Mouse (Mus musculus) hindbrain, embryonic 10.5 days (tissue): ENCODE measurements around the gene Fam193a. TPM values are rescaled to one million over a fixed set of nuclear protein-coding genes. Genes with fewer than 3 reads are reported as not detected.

Experiments
- DNase-seq: peaks from one replicate; pipeline ENCODE4 v3.0.0-alpha.2; 2017; ENCODE audit warnings: low spot score
- H3K27ac ChIP-seq: fragments of 300-500 bp; sonication (generic); 2 replicates; pipeline ENCODE4 v1.5.1; 2016; ENCODE audit warnings: mild to moderate bottlenecking, moderate library complexity
- H3K27me3 ChIP-seq: fragments of 300-500 bp; sonication (generic); 2 replicates; pipeline ENCODE4 v1.6.1; 2016; ENCODE audit warnings: mild to moderate bottlenecking; ENCODE audit not compliant: poor library complexity, insufficient read depth, severe bottlenecking
- H3K36me3 ChIP-seq: fragments of 300-500 bp; sonication (generic); 2 replicates; pipeline ENCODE4 v1.6.1; 2016; ENCODE audit warnings: mild to moderate bottlenecking, moderate library complexity
- H3K4me1 ChIP-seq: fragments of 300-500 bp; sonication (generic); replicated peaks from 2 replicates; pipeline ENCODE4 v1.6.1; 2016; ENCODE audit warnings: mild to moderate bottlenecking
- H3K4me3 ChIP-seq: fragments of 300-500 bp; sonication (generic); 2 replicates; pipeline ENCODE4 v1.5.1; 2016; ENCODE audit warnings: mild to moderate bottlenecking, moderate library complexity
- H3K9me3 ChIP-seq: fragments of 300-500 bp; sonication (generic); 2 replicates; pipeline ENCODE4 v1.6.1; 2016; ENCODE audit warnings: mild to moderate bottlenecking, moderate library complexity
- WGBS: fragments of 180-500 bp; shearing (Covaris S2); methylation state at CpG from one replicate; pipeline ENCODE4 v1.1.7; 2016; 5-methylcytosine and 5-hydroxymethylcytosine counted together
- polyA plus RNA-seq: library from polyadenylated mRNA; unstranded; fragments of >200 nt; fragmentation: Nextera tagmentation; extraction: Ambion mirVana; gene quantifications from 2 replicates; pipeline ENCODE4 v1.2.1, GENCODE M21; 2016

Fam193a gene
- polyA plus RNA-seq, 1 experiment from 2014 or later: 13.2 TPM

- WGBS: 97% methylated on average over 3 of the region's 3 CpGs
- H3K27ac ChIP-seq: no peak overlapping the region
- no peak overlapping the region for H3K4me3 ChIP-seq
- peaks cover 96% of the 10 kb centered on the region for H3K36me3 ChIP-seq
- H3K9me3 ChIP-seq: no peaks in the 10 kb centered on the region
- no peaks in the 10 kb centered on the region for H3K27me3 ChIP-seq
- no peak for DNase-seq
- no peaks in the 10 kb centered on the region for H3K4me1 ChIP-seq
These were observed 9.5 kb upstream of the Fam193a start for GRCm38 (mm10) chr5:34360261-34360660.

DNA sequence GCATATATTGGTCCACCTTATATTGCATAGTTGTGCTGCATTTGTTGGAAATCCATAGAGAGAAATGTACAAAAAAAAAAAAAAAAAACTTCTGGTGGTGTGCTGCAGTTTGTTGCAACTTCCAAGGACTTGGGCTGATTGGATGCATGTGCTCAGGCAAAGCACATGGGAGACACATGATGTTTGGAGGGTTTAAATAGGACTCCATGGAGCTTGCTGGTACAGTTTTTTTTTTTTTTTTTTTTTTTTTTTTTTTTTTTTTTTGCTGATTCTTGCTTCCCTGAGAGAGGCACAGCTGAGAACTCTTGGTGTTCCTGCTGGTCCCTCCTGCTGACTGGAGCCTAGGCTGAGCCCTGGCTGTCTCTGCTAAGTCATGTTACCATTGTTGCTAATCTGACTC is 6.6 kb upstream of the Fam193a start:
- no peaks in the 10 kb centered on the region for H3K9me3 ChIP-seq
- no peak overlapping the region for H3K4me3 ChIP-seq
- H3K4me1 ChIP-seq: no peaks in the 10 kb centered on the region
- no peak overlapping the region for H3K27ac ChIP-seq
- DNase-seq: no peak
- H3K36me3 ChIP-seq: peaks cover 72% of the 10 kb centered on the region
- H3K27me3 ChIP-seq: no peaks in the 10 kb centered on the region

DNA sequence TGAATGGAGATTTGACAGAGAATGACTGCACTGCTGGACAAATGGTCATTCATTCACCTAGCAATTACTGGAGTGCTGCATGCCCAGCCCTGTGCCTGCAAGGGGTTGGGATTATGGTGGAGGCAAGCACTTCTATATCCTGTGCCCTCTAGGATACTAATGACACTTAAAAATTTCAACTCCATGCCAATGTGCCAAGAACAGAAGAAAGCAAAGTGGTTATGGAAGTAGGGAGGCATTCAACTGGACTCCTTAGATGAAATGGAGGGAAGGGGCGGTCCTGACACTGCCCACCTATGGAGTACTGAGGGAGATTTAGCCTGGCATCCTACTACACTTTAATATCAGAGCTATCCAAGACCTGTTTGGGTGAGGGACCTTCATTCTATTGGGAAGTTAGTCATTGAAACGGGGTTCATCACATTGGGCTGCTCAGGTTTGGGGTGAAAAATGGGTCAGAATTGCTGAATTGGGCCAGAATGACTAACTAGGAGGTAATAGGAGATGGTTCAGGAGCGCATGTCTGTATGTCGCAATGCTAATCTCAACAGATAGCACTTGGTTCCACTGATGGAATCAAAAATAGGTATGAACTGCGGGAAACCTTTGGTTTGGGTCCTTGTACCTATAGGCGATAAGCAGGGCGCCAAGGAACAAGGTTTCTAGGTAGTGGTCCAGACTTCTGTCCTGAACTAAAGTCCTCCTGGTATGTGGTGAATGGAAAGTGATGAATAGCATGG is 1.0 kb upstream of the Fam193a start:
- no peaks in the 10 kb centered on the region for H3K27me3 ChIP-seq
- no peak for DNase-seq
- H3K4me1 ChIP-seq: peaks cover 31% of the 10 kb centered on the region
- 71% methylated on average over 7 of the region's 7 CpGs for WGBS
- peak overlapping the region; percentile 92 for H3K4me3 ChIP-seq
- peaks cover 20% of the 10 kb centered on the region for H3K36me3 ChIP-seq
- H3K9me3 ChIP-seq: no peaks in the 10 kb centered on the region
- peak overlapping the region; percentile 86 for H3K27ac ChIP-seq

DNA sequence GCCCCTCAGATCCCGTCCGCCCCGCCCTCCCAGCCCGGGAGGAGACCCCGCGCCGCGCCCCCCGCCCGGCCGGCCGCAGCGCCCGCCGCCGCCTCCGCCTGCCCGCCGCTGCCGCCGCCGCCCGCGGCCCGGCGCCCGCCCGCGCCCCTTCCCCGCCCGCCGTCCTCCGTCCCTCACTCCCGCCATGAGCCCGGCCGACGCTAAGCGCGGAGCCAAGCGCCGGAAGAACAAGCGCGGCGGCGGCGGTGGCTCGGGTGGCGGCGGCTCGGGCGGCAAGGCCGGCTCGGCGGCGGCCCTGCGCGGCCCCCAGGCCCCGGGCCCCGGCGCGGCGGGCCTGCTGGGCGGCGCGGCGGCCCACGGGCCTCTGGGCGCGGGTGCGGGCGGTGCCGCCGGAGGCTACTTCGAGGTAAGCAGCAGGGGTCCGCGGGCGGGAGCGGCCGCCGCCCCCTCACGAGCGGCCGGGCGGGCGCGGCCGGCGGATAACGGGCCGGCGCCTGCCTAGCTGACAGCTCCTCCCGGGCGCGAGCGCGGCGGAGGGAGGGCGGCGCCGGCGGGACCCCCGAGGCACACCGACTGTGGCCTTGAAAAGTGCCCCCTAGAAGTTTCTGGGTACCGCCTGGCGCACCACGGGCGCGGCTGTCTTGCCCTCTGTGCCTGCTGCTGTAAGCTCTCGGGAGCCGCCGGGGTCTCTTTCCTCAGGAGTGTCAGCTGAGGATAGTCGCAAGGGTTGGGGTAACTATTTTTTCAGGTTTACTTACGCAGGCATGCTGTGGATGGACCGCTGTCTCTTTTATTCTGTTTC is 490 bp downstream of the Fam193a start:
- H3K9me3 ChIP-seq: no peaks in the 10 kb centered on the region
- H3K4me1 ChIP-seq: peaks cover 31% of the 10 kb centered on the region
- peak overlapping the region; percentile 86 for H3K27ac ChIP-seq
- 2% methylated on average over 98 of the region's 114 CpGs for WGBS
- H3K36me3 ChIP-seq: peaks cover 8% of the 10 kb centered on the region
- H3K4me3 ChIP-seq: peak overlapping the region; percentile 92
- peak; percentile 50 for DNase-seq
- H3K27me3 ChIP-seq: no peaks in the 10 kb centered on the region

DNA sequence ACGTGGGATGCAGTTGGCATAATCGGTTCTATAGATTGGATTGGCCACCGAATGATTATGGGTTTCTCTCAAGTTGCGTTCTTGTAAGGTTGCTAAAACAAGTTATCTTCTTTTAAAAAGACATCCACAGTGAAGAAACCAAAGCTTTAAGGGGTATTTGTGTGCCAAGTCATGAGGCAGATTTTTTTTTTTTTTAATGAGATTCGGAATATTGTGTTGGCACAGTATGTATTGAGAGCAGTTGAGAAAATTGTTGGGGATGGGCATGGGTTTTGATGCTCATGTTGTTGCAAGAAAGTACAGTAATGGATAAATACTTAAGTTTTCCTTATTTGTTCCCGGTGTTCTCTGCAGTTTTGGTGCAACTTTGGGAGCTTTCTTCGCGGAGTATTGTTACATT is 1.1 kb downstream of the Fam193a start:
- 35% methylated on average over 8 of the region's 8 CpGs for WGBS
- H3K4me1 ChIP-seq: peaks cover 31% of the 10 kb centered on the region
- peak overlapping the region; percentile 92 for H3K4me3 ChIP-seq
- no peaks in the 10 kb centered on the region for H3K9me3 ChIP-seq
- 0 out of 2 replicates have a peak, but pooled peaks cover 4% of the 10 kb centered on the region for H3K36me3 ChIP-seq
- no peaks in the 10 kb centered on the region for H3K27me3 ChIP-seq
- H3K27ac ChIP-seq: peak overlapping the region; percentile 86; the same call in 1 of the 2 replicates
- no peak for DNase-seq

- H3K9me3 ChIP-seq: no peaks in the 10 kb centered on the region
- H3K27ac ChIP-seq: no peak overlapping the region
- H3K4me1 ChIP-seq: peaks cover 31% of the 10 kb centered on the region
- no peaks in the 10 kb centered on the region for H3K27me3 ChIP-seq
- H3K36me3 ChIP-seq: peaks cover 9% of the 10 kb centered on the region
- no peak overlapping the region for H3K4me3 ChIP-seq
- no peak for DNase-seq
These were observed 2.4 kb downstream of the Fam193a start for GRCm38 (mm10) chr5:34372141-34372540.

- H3K36me3 ChIP-seq: peaks cover 11% of the 10 kb centered on the region
- H3K4me1 ChIP-seq: peaks cover 31% of the 10 kb centered on the region
- H3K9me3 ChIP-seq: no peaks in the 10 kb centered on the region
- H3K27ac ChIP-seq: no peak overlapping the region
- DNase-seq: no peak
- H3K4me3 ChIP-seq: no peak overlapping the region
- no peaks in the 10 kb centered on the region for H3K27me3 ChIP-seq
These were observed 2.8 kb downstream of the Fam193a start for GRCm38 (mm10) chr5:34372541-34372940.

- Histone ChIP-seq H3K36me3 (peaks cover 22% of the 10 kb centered on the region), H3K4me1 (no peaks in the 10 kb centered on the region), H3K9me3 (no peaks in the 10 kb centered on the region), H3K4me3 (no peak overlapping the region), H3K27me3 (no peaks in the 10 kb centered on the region), H3K27ac (no peak overlapping the region)
- no peak for DNase-seq
These were observed 9.1 kb downstream of the Fam193a start for GRCm38 (mm10) chr5:34378787-34379186.

DNA sequence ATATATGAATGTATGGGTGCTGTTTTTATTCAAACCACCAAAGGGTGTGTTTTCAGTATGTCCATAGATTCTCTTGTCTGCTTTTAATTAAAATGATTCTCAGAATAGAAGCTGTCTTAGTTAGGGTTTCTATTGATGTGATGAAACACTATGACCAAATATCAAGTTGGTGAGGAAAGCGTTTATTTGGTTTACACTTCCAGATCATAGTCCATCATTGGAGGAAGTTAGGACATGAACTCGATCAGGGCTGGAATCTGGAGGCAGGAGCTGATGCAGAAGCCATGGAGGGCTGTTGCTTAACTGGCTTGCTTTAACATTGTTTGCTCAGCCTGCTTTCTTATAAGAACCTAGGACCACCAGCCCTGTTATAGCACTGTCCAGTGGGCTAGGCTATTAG is 12.0 kb downstream of the Fam193a start:
- WGBS: 95% methylated on average over 2 of the region's 2 CpGs
- no peaks in the 10 kb centered on the region for H3K4me1 ChIP-seq
- peaks cover 39% of the 10 kb centered on the region for H3K36me3 ChIP-seq
- H3K4me3 ChIP-seq: no peak overlapping the region
- DNase-seq: no peak
- peaks cover 16% of the 10 kb centered on the region for H3K9me3 ChIP-seq
- no peaks in the 10 kb centered on the region for H3K27me3 ChIP-seq
- no peak overlapping the region for H3K27ac ChIP-seq

GRCm38 (mm10) chr5:34385616-34386015 is 15.9 kb downstream of the Fam193a start:
- no peak for DNase-seq
- no peak overlapping the region for H3K27ac ChIP-seq
- peaks cover 48% of the 10 kb centered on the region for H3K36me3 ChIP-seq
- H3K4me3 ChIP-seq: no peak overlapping the region
- H3K27me3 ChIP-seq: no peaks in the 10 kb centered on the region
- 97% methylated on average over 5 of the region's 5 CpGs for WGBS
- no peaks in the 10 kb centered on the region for H3K4me1 ChIP-seq
- H3K9me3 ChIP-seq: peaks cover 29% of the 10 kb centered on the region

- no peak for DNase-seq
- WGBS: 98% methylated on average over 2 of the region's 2 CpGs
- Histone ChIP-seq H3K4me3 (no peak overlapping the region), H3K9me3 (peaks cover 29% of the 10 kb centered on the region), H3K36me3 (peaks cover 47% of the 10 kb centered on the region), H3K4me1 (no peaks in the 10 kb centered on the region), H3K27me3 (no peaks in the 10 kb centered on the region), H3K27ac (no peak overlapping the region)
These were observed 17.0 kb downstream of the Fam193a start for GRCm38 (mm10) chr5:34386744-34387143.

- WGBS: 93% methylated on average over 8 of the region's 8 CpGs
These were observed 23.5 kb downstream of the Fam193a start for GRCm38 (mm10) chr5:34393251-34393650.

GRCm38 (mm10) chr5:34395347-34395746 is 25.6 kb downstream of the Fam193a start:
- Histone ChIP-seq H3K27ac (no peak overlapping the region), H3K4me1 (no peaks in the 10 kb centered on the region), H3K36me3 (no peaks in the 10 kb centered on the region), H3K4me3 (no peak overlapping the region), H3K27me3 (no peaks in the 10 kb centered on the region), H3K9me3 (no peaks in the 10 kb centered on the region)
- WGBS: 92% methylated on average over 1 of the region's 1 CpGs
- no peak for DNase-seq

More at GRCm38 (mm10) chr5:34393251-34393650, 23.5 kb downstream of the Fam193a start:
- no peak overlapping the region for H3K27ac ChIP-seq
- H3K4me3 ChIP-seq: no peak overlapping the region
- no peaks in the 10 kb centered on the region for H3K4me1 ChIP-seq
- H3K9me3 ChIP-seq: no peaks in the 10 kb centered on the region
- DNase-seq: no peak
- H3K36me3 ChIP-seq: peaks cover under 1% of the 10 kb centered on the region; the same call in 1 of the 2 replicates
- H3K27me3 ChIP-seq: no peaks in the 10 kb centered on the region
